Mouse (Mus musculus): ENCODE measurements around the gene Pax9. TPM values are rescaled to one million over a fixed set of nuclear protein-coding genes. Genes with fewer than 3 reads are reported as not detected.

Gene Pax9
- 0.06 and 3.4 TPM in 2 replicates for polyA plus RNA-seq (2012; rRNA removed)

DNA sequence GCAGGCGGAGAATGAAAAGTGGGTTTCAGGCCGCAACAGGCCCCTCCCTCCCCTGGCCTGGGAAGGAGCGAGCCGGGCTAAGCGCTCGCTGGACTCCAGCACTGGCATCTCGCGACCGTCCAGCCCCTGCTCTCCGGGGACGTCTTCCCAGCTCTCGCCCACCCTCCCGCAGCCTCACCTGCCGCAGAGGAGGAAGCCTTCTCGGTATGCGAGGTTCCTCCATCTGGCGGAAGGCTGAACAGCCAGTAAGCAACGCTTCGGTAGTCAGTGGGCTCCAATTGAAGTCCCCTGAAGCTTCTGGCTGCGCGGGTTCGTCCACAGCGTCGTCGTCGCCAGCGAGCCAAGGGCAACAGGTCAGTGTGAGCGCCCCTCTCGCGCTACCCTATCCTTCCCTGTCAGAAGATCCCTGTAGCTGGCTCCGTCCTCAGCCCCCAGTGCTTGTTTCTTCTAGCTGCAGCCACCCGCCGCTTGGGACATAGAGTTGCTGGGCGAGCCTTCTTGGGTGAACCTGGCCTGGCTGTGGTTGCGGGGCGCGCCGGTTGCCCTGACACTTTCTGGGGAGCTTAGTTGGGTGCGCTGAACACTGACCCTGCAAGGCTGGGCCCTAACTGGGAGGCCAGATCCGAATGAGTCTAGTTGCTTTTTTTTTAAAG lies at the start of gene Pax9:
Gene Pax9 (plus strand): TSS at position 341 of the 653 bp plus-strand sequence.

Other genes starting within 250 kb of the Pax9 start
- gene Nkx2-1, start 154.9 kb upstream of the Pax9 start, polyA plus RNA-seq (2012; rRNA removed) = 24.5 and 51.1 TPM in 2 replicates
- gene Nkx2-9, start 78.5 kb upstream of the Pax9 start, polyA plus RNA-seq (2012; rRNA removed) = 0.10 and 0.13 TPM in 2 replicates

Data from central nervous system, embryonic 14 days (tissue).